Mouse (Mus musculus) intestine, embryonic 16.5 days (tissue): Measurements from ENCODE around the gene Cebpb. TPM values are rescaled to one million over a fixed set of nuclear protein-coding genes. Genes with fewer than 3 reads are reported as not detected.

Experiments
- microRNA-seq: library from miRNA; unstranded; fragments of <30 nt; microRNA quantifications from one replicate; pipeline ENCODE4, GENCODE M21; 2016
- polyA plus RNA-seq: library from polyadenylated mRNA; unstranded; fragments of >200 nt; fragmentation: Nextera tagmentation; extraction: Ambion mirVana; gene quantifications from 2 replicates; pipeline ENCODE4 v1.2.1, GENCODE M21; 2015

The Cebpb gene
- polyA plus RNA-seq, 1 experiment from 2014 or later, result 0.65 TPM

Small RNAs within 50 kb of the gene (microRNA-seq; reads per million reads assigned to microRNA genes)
- gene Gm22355, result not detected

Other genes starting within 250 kb of the Cebpb start
- 75.7 and 76.5 TPM in 2 replicates for gene Rnf114, start 196.3 kb upstream of the Cebpb start, polyA plus RNA-seq
- gene Spata2, start 196.0 kb upstream of the Cebpb start, polyA plus RNA-seq, result 14.2 and 15.4 TPM in 2 replicates
- gene Snai1, start 150.7 kb upstream of the Cebpb start, polyA plus RNA-seq, result 15.6 TPM in 2 replicates
- gene Ube2v1, start 56.8 kb upstream of the Cebpb start, polyA plus RNA-seq, result 273 and 293 TPM in 2 replicates
- 2.0 and 3.2 TPM in 2 replicates for gene Gm20431, start 27.4 kb upstream of the Cebpb start, polyA plus RNA-seq
- 28.6 and 33.7 TPM in 2 replicates for gene Tmem189, start 907 bp downstream of the Cebpb start, polyA plus RNA-seq
- 37.7 and 45.5 TPM in 2 replicates for gene Ptpn1, start 243.1 kb downstream of the Cebpb start, polyA plus RNA-seq